Mouse (Mus musculus): ENCODE measurements at regions not wholly inside any gene's neighbourhood (a gene's known extent, or its start where the extent isn't known, plus 50 kb on each side); places are given as distances from the start of the nearest gene placed in this dataset.

DNA sequence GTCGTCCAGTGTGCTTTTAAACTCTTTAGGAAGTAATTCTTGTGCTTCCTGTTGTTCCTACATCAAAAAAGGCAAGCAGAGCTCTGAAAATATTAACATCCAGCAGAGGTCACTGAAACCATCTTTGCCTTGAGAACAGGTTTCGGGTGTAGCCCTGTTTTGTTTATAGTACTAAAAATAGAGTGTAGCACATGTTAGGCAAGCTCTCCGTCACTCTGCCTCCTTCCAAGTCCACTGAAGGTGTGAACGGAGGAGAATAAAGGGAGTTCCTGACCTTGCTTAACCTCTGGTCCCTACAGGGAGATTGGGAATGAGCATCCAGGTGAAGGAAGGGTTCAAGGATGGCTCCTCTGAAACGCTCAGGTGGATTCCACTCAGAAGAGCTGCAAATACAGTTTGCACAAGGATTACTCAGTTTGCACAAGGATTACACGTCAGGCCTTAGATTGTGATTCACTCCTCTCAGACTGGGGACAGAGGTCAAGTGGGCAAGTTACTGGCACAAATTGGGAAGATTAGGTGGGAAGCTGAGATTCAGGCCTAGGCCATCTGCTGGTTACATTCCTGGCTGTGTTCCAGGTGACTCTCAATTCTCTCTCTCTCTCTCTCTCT, 304.5 kb downstream of the Sfmbt2 start:
- TF ChIP-seq CTCF (IDR thresholded peaks at IDR 0.05; ENCODE audit: insufficient read depth, low read depth, low read length) (no peak), POLR2A (IDR thresholded peaks at IDR 0.05; ENCODE audit: insufficient read depth, low read depth, low read length) (no peak)
